Mouse (Mus musculus): ENCODE data around the gene Aurkb.
A peak's percentile ranks its signal among the peaks of the same experiment; 100 is the strongest.

The Aurkb gene

DNA sequence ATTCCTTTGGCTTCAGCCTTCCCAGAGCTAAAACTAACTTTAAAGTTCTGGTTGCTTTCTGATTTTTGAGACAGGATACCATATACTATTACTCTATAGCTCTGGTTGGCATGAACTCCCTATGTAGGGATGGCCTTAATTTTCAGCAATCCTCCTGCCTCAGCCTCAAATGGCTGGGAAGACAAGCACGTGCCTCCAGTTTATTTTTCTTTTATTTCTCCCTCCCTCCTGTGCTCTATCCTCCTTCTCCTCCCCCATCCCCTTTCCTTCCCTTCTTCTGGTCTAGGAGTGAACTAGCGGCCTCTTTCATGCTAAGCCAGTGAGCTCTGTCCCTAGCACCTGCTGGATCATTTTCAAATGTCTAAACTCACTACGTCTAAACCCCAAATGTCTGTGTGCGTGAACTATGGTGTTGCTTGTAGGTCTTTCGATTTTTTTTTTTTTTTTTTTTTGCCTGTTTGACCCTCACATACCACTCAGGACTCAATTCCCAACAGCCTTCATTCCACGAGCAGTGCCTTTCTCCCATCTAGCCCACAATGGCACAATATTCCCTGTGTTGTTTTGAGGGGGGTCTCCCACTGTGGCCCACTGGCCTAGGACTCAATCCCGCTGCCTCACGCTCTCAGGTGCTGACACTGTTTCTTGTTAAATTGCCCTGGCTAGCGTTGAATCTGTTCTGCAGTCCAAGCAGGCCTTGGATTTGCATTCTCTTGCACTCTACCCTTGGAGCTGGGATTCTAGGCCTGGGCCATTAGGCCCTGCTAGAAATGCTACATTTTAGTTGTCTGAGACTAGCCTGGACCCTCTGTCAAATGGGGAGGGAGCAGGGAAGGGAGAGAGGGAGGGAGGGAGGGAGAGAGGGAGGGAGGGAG lies 19.0 kb downstream of the Aurkb start:
- no peak for DNase-seq

DNA sequence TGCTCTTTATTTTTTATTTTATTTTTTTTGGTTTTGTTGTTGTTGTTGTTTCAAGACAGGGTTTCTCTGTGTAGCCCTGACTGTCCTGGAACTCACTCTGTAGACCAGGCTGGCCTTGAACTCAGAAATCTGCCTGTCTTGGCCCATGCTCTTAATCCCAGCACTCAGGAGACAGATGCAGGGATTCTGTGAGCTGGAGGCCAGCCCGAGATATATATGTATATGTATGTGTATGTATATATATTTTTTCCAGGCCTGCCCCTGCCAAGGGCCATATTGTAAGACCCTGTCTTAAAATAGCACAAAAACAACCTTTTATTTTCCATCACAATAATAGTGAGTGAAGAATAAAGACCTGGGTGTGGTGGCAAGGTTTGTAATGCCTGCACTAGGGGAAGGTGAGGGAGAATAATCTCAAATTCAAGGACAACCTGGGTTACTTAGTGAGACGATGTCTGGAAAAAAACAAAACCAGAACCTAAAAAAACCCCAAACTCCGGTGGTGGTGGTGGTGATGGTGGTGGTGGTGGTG lies 20.0 kb downstream of the Aurkb start:
- no peak for DNase-seq

DNA sequence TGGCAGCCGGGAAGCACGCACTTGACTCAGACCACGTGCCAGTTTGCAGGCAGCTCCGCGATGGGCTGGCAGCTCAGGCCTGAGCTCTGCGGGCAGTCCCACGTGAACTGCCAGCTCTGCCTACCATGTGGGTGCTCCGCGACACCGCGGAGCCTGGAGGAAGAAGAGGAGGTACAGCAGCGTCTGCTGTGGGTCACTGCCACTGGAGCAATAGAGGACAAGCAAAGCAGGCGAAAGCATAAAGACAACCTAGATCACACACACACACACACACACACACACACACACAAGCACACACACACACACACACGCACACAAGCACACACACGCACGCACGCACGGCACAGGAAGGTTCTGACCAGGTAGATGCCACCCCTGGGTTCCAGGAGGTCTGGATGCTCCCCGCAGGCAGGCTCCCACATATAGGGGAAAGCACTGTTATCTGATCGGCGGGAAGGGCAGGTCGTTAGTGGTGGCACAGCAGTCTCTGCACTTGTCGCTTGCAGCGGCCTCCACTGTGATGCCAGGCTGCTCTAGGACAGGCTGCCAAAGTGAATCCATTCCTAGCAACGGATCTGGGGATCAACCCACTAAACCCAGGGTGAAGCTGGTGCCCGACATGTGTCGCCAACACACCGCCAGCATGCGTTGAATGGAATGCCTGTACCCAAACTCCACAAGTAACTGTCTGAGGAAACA lies 20.9 kb downstream of the Aurkb start:
- peak; percentile 38 for DNase-seq

DNA sequence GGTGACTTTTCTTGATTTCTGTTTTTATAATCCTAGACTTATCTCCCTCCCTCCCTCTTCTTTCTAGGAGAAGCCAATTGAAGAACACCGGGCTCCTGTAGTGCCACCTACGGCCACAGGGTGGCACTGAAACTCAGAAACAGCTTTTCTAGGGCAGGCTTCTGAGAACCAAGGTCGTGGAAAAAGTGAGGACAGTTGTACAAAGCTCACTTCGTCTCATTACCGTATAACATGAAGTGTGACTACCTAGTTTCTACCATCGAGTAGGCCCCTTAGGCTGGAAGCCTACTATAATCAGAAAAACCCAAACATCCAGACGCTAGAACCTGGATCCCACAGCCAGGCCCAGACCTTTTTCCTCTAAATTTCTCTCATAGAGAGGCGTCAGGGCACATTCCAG lies 21.5 kb downstream of the Aurkb start:
- peak; percentile 93 for DNase-seq

DNA sequence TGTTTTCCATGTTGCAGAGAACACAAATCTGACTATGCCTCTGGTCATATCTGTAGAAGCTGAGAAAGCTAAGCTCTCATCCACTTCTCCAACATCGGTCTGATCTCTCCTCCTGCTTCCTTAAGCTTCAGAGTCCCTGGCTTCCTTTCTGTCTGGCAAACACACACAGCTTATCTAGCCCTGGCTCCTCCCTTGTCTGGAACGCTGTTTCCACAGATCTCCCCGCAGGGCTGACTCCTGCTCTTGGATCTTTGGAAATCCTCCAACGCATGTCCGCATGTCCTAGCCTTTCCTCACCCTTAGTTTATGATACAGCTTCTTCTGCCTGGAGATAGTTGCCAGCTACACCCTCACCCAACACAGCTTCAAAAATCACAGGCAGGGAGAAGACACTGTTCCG lies 22.2 kb downstream of the Aurkb start:
- DNase-seq: no peak

DNA sequence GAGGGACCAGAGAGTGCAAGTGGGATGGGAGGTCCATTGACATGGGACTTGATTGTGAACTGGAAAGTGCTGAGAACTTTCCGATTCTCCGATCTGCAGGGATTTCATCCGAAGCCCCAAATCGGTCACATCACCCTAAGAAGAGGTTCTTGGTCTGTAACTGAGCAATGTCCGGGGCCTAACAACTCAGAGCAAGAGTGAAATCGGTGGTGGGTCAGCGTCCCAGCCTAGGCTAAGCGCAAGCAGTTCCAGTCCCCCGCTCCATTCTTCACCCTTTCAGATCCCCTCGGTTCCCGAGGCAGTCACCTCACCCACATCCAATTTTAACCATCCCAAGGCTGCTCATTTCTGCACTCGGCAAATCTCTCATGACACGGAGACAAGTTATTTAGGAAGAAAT lies 24.6 kb downstream of the Aurkb start:
- peak; percentile 59 for DNase-seq

DNA sequence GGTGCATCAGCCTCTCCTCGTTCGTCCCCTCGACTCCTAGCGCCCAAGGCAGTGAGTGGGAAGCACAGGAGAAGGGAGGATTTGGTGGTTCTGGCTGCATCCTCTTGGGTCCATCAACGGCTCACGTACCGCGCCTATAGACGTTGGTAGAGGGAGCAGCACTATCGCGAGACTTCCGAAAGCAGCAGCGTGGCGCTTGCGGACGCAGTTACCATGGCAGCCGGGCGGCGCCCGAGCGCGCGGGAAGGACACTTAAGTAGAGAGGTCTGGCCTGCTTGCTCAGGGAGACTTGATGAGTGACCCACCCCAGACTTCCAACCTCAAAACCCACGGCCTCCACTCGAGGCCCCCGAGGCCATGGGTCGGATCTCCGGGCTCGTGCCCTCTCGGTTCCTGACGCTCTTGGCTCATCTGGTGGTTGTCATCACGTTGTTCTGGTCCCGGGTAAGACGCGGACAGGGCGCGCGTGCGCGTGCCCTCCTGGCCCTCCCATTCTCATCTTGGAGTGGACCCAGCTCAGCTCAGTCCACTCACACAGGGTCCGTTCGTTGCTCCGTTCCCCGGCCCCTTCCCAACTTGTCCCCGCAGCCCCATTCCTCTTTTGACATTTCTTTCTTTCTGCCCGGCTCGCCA lies 25.3 kb downstream of the Aurkb start, which contains the start of gene Tmem107:
TSS of gene Tmem107 (plus strand) at position 217 of the 633 bp plus-strand sequence.
- peak; percentile 97 for DNase-seq

DNA sequence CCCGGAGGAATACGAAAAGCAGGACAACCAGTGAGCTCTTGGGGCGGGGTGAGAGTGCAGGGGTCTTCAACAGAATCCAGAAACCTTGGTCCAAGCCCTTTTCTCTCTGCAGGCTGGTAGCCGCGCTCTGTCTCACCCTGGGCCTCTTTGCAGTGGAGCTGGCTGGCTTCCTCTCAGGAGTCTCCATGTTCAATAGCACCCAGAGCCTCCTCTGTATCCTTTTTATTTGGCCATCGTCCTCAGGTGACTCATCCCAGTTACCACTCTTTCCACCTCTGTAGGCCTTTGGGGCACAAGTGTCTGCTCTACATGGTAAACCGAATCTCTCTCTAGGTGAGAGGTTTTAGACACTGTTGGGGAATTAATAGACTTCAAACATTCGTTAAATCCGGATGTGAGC lies 25.8 kb downstream of the Aurkb start:
- DNase-seq: no peak

DNA sequence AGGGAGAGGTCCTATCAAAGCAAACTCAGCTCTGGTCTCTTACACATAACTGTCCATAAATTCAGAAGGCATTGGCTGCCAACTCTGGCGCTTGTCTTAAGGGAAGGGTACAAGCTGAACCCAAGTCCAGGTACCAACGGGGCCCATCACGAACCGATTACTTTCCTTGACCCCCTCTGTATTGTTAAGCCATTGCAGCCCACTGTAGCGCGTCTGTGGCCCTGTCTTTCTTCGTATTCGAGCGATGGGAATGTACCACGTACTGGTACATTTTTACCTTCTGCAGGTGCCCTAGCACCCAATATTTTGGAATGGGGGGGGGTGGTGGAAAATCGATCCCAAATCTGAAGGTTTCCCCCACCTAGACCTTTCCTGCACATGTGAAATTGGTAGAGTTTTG lies 26.8 kb downstream of the Aurkb start:
- no peak for DNase-seq

DNA sequence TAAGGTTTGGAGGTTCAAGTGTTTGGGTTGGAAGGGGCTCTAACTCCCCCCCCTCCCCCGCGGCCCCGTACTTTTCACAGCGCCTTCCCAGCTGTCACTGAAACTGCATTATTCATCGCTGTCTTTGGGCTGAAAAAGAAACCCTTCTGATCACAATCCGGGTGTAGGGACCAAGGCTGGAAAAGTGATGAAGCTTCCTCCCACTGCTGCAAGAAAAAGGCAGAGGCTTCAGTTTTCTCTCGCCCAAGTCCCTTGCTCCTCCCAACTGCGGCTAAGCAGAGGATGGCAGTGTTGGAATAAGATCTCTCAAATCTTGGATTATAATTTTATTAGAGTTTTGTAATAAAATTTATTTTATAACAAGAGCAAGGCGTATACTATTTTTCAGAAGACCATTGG lies 27.2 kb downstream of the Aurkb start:
- DNase-seq: no peak

DNA sequence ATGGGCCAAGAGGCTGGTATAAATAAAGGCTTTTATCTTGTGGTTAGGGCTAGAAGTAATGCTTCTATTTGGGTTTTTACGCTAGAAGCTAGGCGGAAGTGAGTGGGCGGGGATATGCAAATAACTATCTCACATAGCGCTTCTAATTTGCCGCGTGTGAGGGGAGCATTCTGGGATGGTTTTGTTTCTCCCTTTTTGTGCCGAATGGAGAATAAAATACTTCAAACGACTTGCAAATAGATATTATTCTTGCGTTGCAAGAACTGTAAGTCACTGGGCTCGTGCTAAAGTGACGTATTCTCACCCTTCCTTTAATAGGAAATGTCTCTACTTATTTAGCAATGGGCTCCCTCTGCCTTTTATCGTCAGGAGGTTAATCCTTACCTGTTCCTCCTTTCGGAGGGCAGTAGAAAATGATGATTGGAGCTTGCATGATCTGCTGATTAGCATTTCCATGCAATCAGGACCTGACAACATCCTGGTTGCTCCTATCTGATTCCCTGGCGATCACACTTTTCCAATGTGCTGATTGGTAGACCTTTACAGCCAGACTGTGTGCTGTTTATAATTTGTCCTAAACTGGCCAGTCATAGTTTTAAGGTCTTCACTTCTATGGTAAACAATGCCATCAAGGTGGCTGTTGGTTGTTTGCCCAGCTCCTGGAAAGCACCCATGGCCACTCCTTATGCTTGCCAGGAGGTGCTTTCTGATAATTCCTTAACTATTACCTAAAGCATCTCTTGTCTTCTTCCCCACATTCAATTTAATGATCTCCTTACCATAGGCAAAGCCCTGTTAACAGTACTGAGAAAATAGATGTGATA lies 27.8 kb downstream of the Aurkb start:
- DNase-seq: peak; percentile 89

DNA sequence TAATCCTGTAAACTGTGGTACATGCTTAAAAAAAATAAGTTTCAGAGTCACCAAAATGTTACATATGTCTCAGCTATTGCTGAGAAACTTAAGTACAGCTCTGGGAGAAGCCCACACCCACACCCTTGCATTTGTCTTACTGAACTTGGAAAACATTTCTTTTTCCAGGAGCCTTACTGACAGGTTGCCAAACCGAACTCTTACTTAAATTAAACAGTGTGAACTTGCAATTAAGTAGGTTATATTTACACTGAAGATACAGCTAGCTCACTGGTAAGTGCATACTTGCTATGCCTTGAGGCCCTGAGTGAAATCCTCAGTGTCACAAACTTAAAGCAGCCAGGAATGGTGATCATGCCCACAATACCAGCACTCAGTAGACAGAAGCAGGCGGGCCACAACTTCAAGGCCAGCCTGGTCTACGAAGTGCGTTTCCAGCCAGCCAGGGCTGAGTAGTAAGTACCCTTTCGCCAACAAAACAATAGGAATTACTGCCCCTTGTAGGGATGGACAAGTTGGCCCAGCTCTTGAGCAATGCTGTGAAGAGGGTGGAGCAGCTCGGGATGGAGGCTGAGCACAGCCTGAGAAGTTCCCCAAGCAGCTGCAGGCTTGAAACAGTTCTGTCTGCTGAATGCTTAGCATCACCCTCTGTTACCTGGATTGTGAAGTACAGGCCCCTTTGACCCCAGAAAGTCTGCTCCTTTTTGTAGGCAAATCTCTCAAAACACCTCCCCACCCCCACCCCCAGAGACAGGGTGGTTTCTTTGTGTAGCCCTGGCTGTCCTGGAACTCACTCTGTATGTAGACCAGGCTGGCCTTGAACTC lies 28.7 kb downstream of the Aurkb start:
- no peak for DNase-seq

DNA sequence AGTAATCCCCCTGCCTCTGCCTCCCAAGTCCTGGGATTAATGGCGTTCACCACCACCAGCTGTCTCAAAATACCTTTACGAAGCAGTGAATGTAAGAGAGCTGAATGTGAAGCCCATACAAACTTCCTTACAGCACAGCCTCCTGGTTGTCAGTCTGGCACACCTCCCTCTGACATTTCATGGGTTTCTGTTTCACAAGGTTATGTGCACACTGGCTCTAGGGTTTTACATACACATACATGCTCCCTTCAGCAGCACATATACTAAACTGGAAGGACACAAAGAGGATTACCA lies 29.3 kb downstream of the Aurkb start:
- no peak for DNase-seq

DNA sequence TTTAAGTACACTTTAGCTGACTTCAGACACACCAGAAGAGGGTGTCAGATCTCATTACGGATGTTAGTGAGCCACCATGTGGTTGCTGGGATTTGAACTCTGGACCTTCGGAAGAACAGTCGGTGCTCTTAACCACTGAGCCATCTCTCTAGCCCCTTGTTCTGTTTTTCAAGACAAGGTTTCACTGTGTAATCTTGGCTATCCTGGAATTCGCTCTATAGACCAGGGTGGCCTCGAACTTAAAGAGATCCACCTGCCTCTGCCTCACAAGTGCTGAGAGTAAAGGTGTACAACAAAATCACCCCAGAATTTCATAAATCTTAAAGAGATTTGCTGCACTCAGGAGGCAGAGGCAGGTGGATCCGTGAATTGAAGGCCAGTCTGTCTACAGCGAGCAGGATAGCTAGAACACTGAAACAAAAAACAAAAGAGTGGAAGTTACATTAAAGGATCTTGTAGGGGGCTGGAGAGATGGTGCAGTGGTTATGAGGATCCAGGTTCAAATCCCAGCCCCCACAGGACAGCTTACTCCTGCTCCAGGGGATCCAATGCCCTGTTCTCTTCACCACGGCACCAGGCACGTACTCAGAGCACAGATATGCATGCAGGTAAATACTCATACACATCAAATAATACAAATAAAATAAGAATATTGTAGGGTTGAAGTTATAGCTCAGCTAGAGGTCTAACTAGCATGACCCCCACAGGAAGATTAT lies 30.5 kb downstream of the Aurkb start:
- DNase-seq: no peak

DNA sequence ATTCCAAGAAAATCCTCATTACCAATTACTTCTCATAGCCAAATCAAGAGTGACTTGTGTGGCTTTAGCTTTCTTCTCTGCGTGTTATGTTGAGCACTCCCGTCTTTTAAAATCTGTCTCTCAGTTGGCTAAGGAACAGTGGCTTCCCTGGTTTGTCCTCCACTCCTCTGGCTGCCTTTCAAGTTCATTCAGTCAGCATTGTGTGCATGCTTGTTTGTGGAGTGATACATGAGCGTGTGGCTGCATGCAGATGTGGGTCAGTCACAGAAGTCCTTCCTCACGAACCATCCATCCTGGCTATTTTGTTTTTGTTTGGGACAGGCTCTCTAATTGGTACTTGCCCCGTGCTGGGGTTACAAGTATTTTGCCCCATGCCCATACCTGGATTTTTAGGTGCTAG lies 31.1 kb downstream of the Aurkb start:
- DNase-seq: no peak

DNA sequence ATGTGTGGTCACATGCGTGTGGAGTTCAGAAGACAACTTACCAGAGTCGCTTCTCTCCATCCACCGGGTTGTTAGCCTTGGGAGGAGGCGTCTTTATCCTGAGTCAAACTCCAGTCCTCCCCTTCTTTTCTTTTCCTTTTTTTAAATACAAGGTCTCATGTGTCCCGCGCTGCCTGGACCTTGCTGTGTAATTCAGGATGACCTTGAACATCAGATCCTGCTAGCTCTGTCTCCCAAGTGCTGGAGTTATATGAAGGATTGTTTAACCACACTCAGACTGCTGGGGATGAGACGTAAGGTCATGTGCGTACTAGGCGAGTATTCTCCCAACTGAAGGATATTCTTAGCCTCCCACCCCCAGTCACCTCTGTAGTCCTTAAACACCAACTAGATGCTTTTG lies 31.9 kb downstream of the Aurkb start:
- no peak for DNase-seq

DNA sequence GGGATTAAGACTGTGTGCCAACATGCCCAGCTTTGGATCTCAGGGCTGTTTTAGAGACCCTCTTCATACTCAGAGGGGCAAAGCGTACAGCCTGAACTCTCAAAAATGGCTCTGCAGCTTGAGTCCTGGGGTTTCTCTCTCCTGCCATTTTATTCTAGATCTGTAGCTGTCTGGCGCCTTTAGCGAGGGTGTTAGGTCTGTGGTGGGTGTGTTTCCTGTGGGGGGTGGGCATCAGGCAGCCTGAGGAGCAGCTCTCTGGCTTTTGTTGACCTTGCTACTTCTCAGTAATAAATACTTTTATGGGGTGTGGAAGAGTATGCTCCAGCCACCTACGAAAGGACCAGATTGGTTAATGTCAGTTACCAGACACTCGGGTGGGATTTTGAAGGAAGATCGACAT lies 32.6 kb downstream of the Aurkb start:
- no peak for DNase-seq

DNA sequence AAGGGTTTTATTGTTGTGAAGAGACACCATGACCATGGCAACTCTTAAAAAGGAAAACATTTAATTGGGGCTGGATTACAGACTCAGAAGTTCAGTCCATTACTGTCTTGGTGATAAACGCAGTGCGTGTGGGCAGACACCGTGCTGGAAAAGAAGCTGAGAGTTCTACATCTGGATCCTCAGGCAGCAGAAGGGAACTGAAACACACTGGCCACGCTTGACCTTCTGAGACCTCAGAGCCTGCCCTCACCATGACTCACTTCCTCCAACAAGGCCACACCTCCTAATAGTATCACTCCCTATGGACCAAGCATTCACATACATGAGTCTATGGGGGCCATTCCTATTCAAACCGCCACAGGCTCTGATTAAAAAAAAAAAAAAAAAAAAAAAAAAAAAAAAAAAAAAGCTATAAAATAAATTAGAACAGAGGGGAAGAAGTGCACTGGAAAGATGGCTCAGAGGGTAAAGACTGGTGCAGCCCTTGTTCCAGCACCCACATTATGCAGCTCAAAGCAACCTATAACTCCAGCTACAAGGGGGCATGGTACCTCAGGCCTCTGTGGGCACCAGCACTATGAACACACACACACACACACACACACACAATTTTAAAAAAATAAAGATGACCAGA lies 33.5 kb downstream of the Aurkb start:
- DNase-seq: no peak

DNA sequence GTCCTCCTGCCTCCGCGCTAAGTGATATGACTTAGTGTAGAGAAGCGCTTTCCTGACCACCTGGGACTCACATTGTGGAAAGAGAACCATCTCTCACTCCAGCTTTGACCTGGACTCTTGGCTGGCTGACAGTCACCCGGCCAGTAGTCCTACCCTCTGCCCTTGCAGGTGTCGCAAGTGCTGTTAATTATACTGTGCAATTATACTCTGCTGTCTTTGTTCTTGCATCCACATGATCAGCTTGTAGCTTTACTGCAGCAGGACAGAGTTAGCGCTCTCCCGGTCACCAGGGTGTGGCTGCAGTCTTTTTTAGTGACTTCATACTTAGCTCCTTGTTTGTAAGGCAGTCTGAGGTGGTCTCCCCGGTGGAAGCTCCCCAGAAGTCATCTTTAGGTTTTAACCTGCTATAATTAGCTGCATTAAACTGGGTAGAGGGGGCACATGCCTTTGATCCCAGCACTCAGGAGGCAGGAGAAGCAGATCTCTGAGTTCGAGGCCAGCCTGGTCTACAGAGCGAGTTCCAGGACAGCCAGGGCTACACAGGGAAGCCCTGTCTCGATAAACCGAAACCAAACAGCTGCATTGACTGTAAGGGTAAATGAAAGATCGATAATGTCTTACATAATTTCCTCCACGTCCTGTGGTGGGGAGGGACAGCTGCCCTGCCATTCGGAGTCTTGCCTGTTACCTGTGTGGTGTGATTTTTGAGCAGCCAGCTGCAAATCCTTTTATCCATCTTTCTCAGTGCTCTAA lies 34.8 kb downstream of the Aurkb start:
- no peak for DNase-seq

DNA sequence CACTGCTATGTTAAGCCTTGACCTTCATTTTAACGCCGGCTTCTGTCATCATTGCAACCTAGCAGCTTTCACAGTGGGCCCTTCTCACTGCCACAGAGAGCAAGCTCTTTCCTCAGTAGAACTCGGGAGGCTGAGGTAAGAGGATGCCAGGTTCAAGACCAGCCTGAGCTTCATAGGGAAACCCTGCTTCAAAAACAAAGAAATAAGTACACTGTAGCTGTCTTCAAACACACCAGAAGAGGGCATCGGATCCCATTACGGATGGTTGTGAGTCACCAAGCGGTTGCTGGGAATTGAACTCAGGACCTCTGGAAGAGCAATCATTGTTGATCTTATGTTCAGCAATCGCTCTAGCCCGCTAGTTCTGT lies 35.4 kb downstream of the Aurkb start:
- no peak for DNase-seq
